Mouse (Mus musculus) brown adipose tissue, adult 24 weeks (tissue): ENCODE measurements around the gene Foxk1. TPM values are rescaled to one million over a fixed set of nuclear protein-coding genes. Genes with fewer than 3 reads are reported as not detected.

Experiments used
- H3K27ac ChIP-seq: fragments of 200-500 bp; replicated peaks from 2 replicates; pipeline ENCODE4 v1.5.1; 2012; ENCODE audit warnings: low read depth, mild to moderate bottlenecking, low read length
- H3K4me1 ChIP-seq: fragments of 200-500 bp; 2 replicates; pipeline ENCODE4 v1.6.1; 2012; ENCODE audit warnings: low read length, mixed read lengths; ENCODE audit not compliant: control insufficient read depth, insufficient read depth, insufficient read length
- H3K4me3 ChIP-seq: fragments of 200-500 bp; 2 replicates; pipeline ENCODE4 v1.5.1; 2012; ENCODE audit warnings: low read depth, mild to moderate bottlenecking, low read length, moderate library complexity; ENCODE audit not compliant: insufficient read depth
- polyA plus RNA-seq: library from polyadenylated mRNA; stranded (reverse); fragments of >200 nt; gene quantifications from 2 replicates; pipeline ENCODE4 v1.2.4, GENCODE M21; 2012; ENCODE audit not compliant: missing spikeins, insufficient read depth, insufficient read length

Gene Foxk1
- polyA plus RNA-seq, 1 experiment = 8.0 TPM

DNA sequence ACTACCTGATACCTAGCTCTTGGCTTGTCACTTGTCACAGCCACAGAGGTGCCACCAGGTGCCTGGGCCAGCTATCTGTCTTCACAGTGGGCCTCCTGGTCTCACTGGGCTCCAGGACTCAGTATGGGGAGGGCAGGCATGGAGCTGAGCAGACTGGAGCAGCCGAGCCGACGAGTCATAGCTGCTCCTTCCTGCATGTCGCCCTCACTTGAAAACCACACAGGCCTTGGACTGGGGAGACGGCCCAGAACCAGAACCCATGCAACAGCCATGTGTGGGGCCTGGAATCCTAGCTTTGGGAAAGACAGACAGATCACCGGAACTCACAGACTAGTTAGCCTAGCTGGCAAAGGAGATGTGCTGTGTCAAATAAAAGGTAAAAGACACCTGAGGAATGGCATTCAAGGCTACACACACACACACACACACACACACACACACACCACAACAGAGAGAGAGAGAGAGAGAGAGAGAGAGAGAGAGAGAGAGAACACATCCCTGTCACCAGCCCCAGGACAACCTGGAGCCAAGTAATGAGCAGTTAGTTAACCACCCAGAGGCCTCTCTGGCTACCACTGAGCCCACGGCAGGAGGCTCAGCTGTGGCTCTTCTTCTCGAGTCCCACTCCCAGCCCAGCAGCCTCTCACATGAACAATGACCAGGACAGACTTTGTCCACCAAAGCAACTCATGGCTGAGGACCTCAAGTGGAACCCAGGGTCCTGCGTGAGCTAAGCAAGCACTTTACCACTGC, 88.8 kb downstream of the Foxk1 start:
- H3K4me3 ChIP-seq = no peak overlapping the region
- H3K4me1 ChIP-seq = no peaks in the 10 kb centered on the region
- no peak overlapping the region for H3K27ac ChIP-seq

DNA sequence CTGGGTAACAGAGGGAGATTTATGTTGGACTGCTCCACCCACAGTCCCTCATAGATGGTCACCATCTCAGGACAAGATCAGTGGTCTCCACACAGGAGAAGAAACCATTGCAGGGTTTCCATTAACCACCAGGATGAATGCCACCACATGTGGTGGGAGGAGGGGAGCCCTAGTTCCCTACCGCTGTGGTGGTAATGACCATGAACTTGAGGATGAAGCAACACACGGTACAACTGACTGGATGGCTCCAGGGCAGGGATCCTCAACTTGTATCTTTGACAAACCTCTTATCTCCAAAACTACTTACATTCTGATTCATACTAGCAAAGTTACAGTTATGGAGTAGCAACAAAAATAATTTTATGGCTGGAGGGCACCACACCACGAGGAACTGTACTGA, 92.0 kb downstream of the Foxk1 start:
- H3K4me1 ChIP-seq = no peaks in the 10 kb centered on the region
- no peak overlapping the region for H3K4me3 ChIP-seq
- no peak overlapping the region for H3K27ac ChIP-seq

DNA sequence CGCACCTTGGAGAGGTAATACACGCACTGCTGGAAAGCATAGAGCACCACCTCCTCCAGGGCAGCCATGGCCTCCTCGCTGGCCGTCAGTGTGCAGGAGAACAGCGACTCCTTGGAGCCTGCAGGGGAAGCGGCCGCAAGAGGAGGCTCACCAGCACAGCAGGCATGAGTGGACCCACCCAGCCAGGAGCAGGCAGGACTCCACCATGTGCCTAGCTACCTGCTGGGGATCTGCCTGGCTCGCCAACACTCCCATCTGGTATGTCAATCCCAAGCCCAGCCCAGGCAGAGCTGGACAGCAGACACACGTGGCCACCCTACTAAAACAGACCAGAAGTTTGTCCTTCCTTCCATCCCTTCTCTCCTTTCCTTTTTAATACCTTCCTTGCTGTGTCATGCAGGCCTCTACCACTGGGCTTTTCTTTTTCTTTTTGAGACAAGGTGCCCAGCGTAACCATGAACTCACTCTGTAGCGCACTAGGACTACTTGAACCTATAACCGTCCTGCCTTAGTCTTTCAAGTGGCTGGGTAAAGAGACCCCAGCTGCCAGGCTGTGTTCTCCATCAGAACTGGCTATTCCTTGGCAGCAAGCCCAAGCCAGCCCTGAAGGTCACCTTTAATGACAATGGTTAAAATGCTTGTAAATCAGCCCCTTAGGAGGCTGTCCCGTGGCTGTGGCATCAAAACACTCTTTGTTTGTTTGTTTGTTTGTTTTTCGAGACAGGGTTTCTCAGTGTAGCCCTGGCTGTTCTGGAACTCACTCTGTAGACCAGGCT, 94.2 kb downstream of the Foxk1 start:
- Histone ChIP-seq H3K4me3 (no peak overlapping the region), H3K27ac (no peak overlapping the region), H3K4me1 (no peaks in the 10 kb centered on the region)

DNA sequence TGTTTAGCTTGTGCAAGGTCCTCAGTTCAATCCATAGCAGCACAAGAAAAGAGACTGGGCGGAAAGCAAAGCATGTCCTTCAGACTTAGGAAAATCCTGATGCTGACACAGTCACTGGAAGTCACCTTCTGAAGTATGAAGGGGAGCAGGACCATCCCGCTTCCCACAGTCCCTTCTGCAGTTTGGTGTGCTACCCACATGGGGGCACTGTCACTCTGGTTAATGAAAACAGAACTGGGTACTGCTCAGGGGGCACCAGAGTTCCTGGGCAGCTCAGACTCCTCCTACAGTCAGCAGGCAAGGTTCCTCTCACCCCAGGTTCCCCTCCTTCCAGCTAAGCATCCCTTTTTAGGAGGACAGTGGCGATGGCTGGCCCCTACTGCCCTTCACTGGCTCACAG, 97.7 kb downstream of the Foxk1 start:
- no peaks in the 10 kb centered on the region for H3K4me1 ChIP-seq
- H3K27ac ChIP-seq = no peak overlapping the region
- H3K4me3 ChIP-seq = no peak overlapping the region

DNA sequence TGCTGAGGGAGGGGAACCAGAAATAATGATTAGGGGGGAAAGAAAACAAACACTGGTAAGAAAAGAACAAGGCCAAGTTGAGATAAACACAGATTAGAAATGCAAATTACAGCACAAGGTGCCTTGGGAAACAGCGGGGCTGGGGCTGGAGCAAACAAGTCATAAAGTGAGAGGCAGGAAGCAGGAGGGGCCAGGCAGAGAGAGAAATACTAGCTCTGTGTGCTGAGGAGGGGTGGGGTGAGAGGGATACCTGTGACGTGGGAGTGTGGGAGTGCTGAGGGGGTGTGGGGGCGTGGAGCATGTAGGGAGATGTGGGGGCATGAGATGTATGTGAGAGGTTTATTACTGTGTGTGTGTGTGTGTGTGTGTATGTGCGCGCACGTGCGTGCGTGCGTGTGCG, 99.6 kb downstream of the Foxk1 start:
- Histone ChIP-seq H3K4me1 (no peaks in the 10 kb centered on the region), H3K4me3 (no peak overlapping the region), H3K27ac (no peak overlapping the region)

DNA sequence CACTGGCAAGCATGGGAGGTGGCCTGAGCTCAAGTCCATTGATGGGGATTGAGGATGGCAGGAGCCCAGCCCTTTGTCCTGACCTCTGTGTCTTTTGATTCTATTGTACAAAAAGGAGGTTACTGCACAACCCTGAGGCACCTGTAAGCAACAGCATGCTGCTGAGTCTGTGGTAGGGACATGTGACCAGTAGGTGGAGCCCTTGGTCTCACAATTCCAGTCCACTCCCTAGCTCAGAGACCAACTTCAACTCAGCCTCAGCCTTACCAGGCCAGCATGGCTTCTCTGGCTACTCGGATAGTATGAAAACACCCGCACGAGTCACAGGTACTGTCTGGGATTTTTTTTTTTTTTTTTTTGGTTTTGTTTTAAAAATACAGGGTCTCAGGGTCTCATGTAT, 101.1 kb downstream of the Foxk1 start:
- Histone ChIP-seq H3K27ac (no peak overlapping the region), H3K4me1 (no peaks in the 10 kb centered on the region), H3K4me3 (no peak overlapping the region)

DNA sequence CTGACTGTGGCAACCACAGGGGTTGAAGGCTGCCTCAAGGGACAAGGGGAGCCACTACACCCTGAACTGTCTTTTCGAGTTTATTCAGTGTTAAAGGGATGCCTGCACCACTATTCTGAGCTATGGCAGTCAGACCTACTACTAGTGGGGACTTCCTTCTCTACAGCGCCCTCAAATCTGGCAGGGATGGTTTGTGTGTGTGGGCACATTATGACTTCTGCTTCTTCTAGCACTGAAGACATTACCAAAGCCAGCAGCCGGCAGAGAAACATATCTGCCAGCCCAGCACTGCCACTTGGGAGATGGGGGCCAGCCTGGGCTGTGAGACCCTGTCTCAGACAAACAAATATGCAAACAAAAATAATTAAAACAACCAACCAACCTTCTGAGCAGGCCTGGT, 102.9 kb downstream of the Foxk1 start:
- Histone ChIP-seq H3K4me3 (no peak overlapping the region), H3K27ac (no peak overlapping the region), H3K4me1 (no peaks in the 10 kb centered on the region)

DNA sequence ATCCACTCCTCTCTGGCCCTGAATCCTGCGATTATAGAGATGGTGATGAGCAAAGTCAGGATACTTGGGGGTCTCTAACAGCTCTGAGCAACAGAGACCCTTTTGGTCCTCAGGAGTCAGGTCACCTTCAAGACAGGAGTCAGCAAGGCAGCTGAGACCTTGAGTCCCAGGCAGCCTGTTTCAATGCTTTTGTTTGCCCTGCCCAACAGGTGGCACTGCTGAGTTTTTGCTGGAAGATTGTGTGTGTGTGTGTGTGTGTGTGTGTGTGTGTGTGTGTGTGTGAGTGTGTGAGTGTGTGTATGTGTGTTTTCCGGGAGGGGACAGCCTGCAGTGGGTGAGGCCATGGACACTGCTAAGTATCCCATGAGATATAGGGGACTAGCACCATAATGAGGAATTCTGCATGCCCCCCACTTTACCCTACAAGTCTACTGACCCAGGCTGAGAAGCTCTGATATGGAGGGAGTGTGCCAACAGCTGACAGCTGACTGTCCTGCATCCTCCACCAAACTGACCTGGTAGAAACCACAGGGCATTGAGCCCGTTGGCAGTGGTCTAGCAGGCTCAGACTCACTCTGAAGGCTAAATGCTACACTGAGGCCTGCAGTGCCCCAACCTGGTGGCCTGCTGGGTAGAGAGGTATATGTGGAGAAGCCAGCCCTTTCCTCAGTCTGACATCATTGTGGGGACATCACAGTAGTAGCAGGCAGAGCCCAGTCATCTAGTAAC, 104.6 kb downstream of the Foxk1 start:
- no peak overlapping the region for H3K27ac ChIP-seq
- H3K4me1 ChIP-seq = no peaks in the 10 kb centered on the region; the same call in 1 of the 2 replicates
- H3K4me3 ChIP-seq = no peak overlapping the region

DNA sequence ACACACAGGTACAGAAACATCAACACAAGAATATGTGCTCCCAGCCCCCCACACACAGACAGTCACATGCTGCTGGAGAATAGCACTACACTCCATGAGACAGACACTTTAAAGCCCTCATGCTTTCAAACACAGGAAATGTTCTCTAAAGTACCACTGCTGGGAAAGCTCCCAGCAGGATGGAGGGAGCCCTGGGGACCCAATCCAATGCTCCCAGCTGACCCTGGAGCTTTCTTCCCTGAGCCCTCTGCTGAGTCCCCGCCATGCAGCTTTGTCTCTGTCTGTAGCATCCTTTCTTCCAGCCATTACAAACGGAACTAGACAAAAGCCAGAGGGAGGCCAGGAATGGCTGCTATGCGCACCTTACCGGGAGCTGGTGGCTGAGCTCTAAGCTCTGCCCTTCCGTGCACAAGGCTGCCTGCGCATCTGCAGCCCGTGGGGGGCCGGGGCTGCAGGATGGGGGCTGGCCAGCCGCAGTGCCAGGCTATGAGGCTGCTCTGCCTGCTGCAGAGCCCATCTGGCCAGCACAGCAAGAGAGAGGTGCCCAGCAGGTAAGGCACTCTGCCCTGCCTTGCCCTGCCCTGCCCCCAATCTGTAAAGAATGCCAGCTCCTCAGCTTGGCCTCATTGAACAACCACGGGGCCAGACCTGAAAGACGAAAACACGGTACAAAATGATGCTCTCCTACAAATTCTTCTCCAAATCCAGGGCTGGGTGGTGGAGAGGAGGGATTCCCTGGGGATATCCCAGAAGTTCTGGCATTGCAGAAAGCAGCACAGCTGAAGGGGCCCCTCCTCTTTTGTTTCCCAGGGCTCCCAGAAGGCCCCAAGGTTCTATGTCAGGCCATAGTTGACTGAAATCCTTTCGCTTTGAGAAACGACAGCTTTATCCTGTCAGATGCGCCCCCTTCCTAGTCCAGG, 108.1 kb downstream of the Foxk1 start:
- Histone ChIP-seq H3K4me3 (no peak overlapping the region), H3K27ac (no peak overlapping the region), H3K4me1 (no peaks in the 10 kb centered on the region; the same call in 1 of the 2 replicates)

DNA sequence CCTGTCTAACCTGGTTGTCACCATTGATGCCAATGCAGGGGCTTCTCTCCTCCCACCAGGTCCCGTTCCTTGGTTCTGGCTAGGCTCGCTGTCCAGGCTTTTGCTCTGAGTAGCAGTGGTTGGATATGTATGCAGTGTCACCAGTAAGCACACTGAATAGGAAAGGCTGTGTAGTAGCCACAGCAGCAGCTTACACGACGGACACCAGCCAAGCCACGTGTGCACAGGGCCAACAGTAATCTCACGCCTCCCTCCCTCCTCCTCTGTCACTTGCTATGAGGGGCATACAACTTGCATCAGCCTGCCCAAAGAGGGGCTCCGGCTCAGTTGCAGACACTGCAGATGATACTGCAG, 108.7 kb downstream of the Foxk1 start:
- H3K27ac ChIP-seq = no peak overlapping the region

More for the DNA sequence above, 108.7 kb downstream of the Foxk1 start:
- no peaks in the 10 kb centered on the region; the same call in 1 of the 2 replicates for H3K4me1 ChIP-seq
- H3K4me3 ChIP-seq = no peak overlapping the region

Other genes with a start within 250 kb of the Foxk1 start
- 3.4 and 5.6 TPM in 2 replicates for gene Ap5z1, start 62.4 kb downstream of the Foxk1 start, polyA plus RNA-seq
- gene Papolb, start 128.6 kb downstream of the Foxk1 start, polyA plus RNA-seq = not detected in 2 replicates
- 3.4 and 11.7 TPM in 2 replicates for gene Radil, start 149.6 kb downstream of the Foxk1 start, polyA plus RNA-seq
- 1.3 and 3.4 TPM in 2 replicates for gene Mmd2, start 207.3 kb downstream of the Foxk1 start, polyA plus RNA-seq
- 43.7 and 46.5 TPM in 2 replicates for gene Wipi2, start 226.2 kb downstream of the Foxk1 start, polyA plus RNA-seq